Mouse (Mus musculus): Measurements from ENCODE around the gene Smagp. TPM values are rescaled to one million over a fixed set of nuclear protein-coding genes. Genes with fewer than 3 reads are reported as not detected.

Smagp gene
- polyA plus RNA-seq, 1 experiment from 2014 or later, result 94.8 TPM

DNA sequence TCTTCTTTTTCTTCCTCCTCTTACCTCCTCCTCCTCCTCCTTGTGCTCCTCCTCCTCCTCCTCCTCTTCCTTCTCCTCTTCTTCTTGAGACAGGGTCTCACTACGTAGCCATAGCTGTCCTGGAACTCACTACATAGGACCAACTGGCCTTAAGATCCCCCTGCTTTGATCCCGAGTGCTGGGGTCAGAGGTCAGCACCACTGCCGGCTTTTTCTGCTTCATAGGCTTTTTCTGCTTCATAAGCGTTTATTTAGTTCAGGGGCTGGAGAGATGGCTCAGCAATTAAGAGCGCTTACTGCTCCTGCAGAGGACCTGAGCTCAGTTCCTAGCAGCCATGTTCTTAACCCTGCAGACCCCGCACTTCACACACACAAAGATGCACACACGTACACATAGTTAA is 45.0 kb upstream of the Smagp start:
- Histone ChIP-seq H3K4me2 (replicated peaks; ENCODE audit: low read depth) (no peak overlapping the region), H3K9ac (ENCODE audit: low read length) (no peak overlapping the region), H3K27me3 (ENCODE audit: control insufficient read depth, insufficient read depth, low read length) (no peaks in the 10 kb centered on the region), H3K36me3 (ENCODE audit: control insufficient read depth, insufficient read depth, low read length) (no peaks in the 10 kb centered on the region), H3K4me1 (replicated peaks; ENCODE audit: control insufficient read depth, insufficient read depth) (no peaks in the 10 kb centered on the region), H3K9me3 (ENCODE audit: control insufficient read depth, low read length) (no peaks in the 10 kb centered on the region), H3K4me3 (ENCODE audit: low read depth, low read length) (no peak overlapping the region), H3K27ac (replicated peaks) (no peak overlapping the region)
- 47% methylated on average over 7 of the region's 7 CpGs for WGBS
- ATAC-seq (ENCODE audit: low FRiP score, low TSS enrichment) (no peak), DNase-seq (ENCODE audit: low spot score) (no peak)
- TF ChIP-seq EP300 (optimal IDR thresholded peaks at IDR 0.05) (no peak), CTCF (IDR thresholded peaks at IDR 0.05; ENCODE audit: low read depth) (no peak)

DNA sequence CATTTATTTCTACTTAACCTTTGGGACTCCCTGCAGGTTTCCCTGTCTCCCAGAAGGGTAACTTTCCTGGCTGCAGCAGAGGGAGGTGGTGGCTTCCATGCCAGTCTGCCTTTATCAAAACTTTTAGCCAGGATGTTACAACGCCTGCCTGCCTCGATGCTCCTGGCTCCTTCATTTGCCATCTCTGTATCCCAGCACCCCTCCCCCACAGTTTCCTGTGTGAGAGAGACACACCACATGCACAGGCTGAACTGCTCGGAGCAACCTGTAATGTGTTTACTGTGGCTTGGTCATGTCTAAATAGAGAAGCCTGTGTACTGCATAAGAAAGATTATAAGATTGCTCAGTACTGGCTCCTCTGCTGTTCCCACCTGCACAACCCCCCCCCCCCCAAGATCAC is 43.6 kb upstream of the Smagp start:
- DNase-seq (ENCODE audit: low spot score), result no peak
- TF ChIP-seq EP300 (optimal IDR thresholded peaks at IDR 0.05) (no peak), CTCF (IDR thresholded peaks at IDR 0.05; ENCODE audit: low read depth) (no peak)
- H3K4me1 ChIP-seq (replicated peaks; ENCODE audit: control insufficient read depth, insufficient read depth), result no peaks in the 10 kb centered on the region
- no peaks in the 10 kb centered on the region for H3K36me3 ChIP-seq (ENCODE audit: control insufficient read depth, insufficient read depth, low read length)
- no peaks in the 10 kb centered on the region for H3K27me3 ChIP-seq (ENCODE audit: control insufficient read depth, insufficient read depth, low read length)
- no peak overlapping the region for H3K4me2 ChIP-seq (replicated peaks; ENCODE audit: low read depth)
- H3K9me3 ChIP-seq (ENCODE audit: control insufficient read depth, low read length), result no peaks in the 10 kb centered on the region
- WGBS, result 43% methylated on average over 3 of the region's 3 CpGs
- H3K9ac ChIP-seq (ENCODE audit: low read length), result no peak overlapping the region
- ATAC-seq (ENCODE audit: low FRiP score, low TSS enrichment), result no peak
- H3K4me3 ChIP-seq (ENCODE audit: low read depth, low read length), result no peak overlapping the region
- H3K27ac ChIP-seq (replicated peaks), result no peak overlapping the region

DNA sequence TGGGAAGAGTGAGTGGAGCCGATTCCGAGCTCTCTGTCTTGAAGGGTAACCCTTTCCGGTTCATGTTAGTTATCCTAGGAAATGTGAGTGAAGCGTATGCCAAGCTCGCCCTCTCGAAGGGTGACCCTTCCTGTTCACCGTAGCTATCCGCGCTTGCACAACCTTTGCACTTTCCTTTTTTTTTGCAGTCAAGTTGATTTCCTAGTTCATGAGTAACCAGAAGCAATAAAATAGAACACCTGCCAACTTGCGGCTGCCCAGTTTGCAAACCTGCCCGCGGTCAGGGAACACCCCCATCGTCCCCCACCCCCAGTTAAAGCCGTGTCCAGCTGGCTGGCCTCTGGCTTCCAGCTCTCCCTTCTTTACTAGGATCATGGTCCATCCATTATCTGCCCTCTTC is 42.3 kb upstream of the Smagp start:
- Histone ChIP-seq H3K9ac (ENCODE audit: low read length) (no peak overlapping the region), H3K4me1 (replicated peaks; ENCODE audit: control insufficient read depth, insufficient read depth) (no peaks in the 10 kb centered on the region), H3K27ac (replicated peaks) (0 out of 2 replicates have a peak overlapping the region, but pooled peaks have one; percentile 2), H3K4me2 (replicated peaks; ENCODE audit: low read depth) (no peak overlapping the region), H3K27me3 (ENCODE audit: control insufficient read depth, insufficient read depth, low read length) (no peaks in the 10 kb centered on the region), H3K36me3 (ENCODE audit: control insufficient read depth, insufficient read depth, low read length) (no peaks in the 10 kb centered on the region), H3K9me3 (ENCODE audit: control insufficient read depth, low read length) (no peaks in the 10 kb centered on the region), H3K4me3 (ENCODE audit: low read depth, low read length) (no peak overlapping the region)
- no peak for TF ChIP-seq EP300 (optimal IDR thresholded peaks at IDR 0.05)
- DNase-seq (ENCODE audit: low spot score), result peak; percentile 55
- 55% methylated on average over 14 of the region's 14 CpGs for WGBS
- no peak for ATAC-seq (ENCODE audit: low FRiP score, low TSS enrichment)

DNA sequence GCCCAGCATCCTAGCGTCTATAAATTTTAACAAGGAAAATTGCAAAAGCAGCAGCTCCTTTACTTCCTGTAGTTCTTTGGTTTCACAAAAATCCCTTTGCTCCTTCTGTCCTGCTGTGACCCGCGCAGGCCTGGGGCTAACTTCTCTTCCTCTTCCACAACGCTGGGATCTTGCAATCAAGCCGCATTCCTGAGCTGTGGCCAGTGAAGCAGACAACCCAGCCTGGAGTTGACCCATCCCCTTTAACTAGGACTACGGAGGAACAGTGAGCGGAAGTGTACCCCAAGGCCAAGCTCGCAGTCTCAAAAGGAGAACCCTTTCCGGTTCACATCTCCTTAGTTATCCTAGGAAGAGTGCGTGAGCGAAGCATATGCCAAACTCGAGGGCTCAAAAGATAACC is 41.8 kb upstream of the Smagp start:
- ATAC-seq (ENCODE audit: low FRiP score, low TSS enrichment) (no peak), DNase-seq (ENCODE audit: low spot score) (peak; percentile 14)
- no peak overlapping the region for H3K27ac ChIP-seq (replicated peaks)
- no peaks in the 10 kb centered on the region for H3K9me3 ChIP-seq (ENCODE audit: control insufficient read depth, low read length)
- H3K4me3 ChIP-seq (ENCODE audit: low read depth, low read length), result no peak overlapping the region
- TF ChIP-seq EP300 (optimal IDR thresholded peaks at IDR 0.05) (no peak), CTCF (IDR thresholded peaks at IDR 0.05; ENCODE audit: low read depth) (no peak)
- H3K4me2 ChIP-seq (replicated peaks; ENCODE audit: low read depth), result no peak overlapping the region
- H3K9ac ChIP-seq (ENCODE audit: low read length), result no peak overlapping the region
- H3K27me3 ChIP-seq (ENCODE audit: control insufficient read depth, insufficient read depth, low read length), result no peaks in the 10 kb centered on the region
- H3K4me1 ChIP-seq (replicated peaks; ENCODE audit: control insufficient read depth, insufficient read depth), result no peaks in the 10 kb centered on the region
- no peaks in the 10 kb centered on the region for H3K36me3 ChIP-seq (ENCODE audit: control insufficient read depth, insufficient read depth, low read length)
- WGBS, result 77% methylated on average over 12 of the region's 12 CpGs

DNA sequence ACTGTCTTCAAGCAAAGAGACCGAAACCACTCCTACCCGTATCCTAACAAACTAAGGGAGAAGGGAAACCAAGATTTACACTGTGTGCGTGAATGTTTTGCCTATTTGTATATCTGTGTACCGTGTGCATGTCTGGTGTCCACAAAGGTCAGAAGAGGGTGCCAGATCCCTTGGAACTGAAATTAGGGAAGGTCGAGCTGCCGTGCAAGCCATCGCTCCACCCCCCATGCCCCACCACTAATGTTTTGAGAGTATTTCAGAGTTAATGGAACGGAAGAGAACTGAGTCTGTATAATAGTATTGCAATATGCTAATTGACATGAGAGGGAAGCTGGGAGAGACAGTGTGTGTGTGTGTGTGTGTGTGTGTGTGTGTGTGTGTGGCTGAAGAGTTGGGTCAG is 40.9 kb upstream of the Smagp start:
- Histone ChIP-seq H3K4me2 (replicated peaks; ENCODE audit: low read depth) (no peak overlapping the region), H3K4me1 (replicated peaks; ENCODE audit: control insufficient read depth, insufficient read depth) (no peaks in the 10 kb centered on the region), H3K4me3 (ENCODE audit: low read depth, low read length) (no peak overlapping the region), H3K27me3 (ENCODE audit: control insufficient read depth, insufficient read depth, low read length) (no peaks in the 10 kb centered on the region), H3K9me3 (ENCODE audit: control insufficient read depth, low read length) (no peaks in the 10 kb centered on the region), H3K36me3 (ENCODE audit: control insufficient read depth, insufficient read depth, low read length) (no peaks in the 10 kb centered on the region), H3K9ac (ENCODE audit: low read length) (no peak overlapping the region), H3K27ac (replicated peaks) (no peak overlapping the region)
- ATAC-seq (ENCODE audit: low FRiP score, low TSS enrichment) (no peak), DNase-seq (ENCODE audit: low spot score) (no peak)
- 82% methylated on average over 8 of the region's 8 CpGs for WGBS
- TF ChIP-seq EP300 (optimal IDR thresholded peaks at IDR 0.05) (no peak), CTCF (IDR thresholded peaks at IDR 0.05; ENCODE audit: low read depth) (no peak)

DNA sequence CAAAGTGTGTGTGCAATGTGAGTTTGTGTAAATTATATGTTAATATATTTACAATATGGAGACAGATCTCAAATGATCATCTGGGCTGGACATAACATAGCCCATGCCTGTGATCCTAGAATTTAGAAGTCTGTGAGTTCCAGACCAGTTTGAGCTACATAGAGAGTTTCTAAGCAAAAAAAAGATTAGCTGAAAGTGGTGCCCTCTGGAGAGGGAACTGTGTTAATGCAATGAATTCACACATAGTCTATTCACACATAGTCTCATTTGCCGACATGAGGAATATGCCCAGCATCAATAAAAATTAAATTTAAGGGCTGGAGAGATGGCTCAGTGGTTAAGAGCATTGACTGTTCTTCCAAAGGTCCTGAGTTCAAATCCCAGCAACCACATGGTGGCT is 39.8 kb upstream of the Smagp start:
- DNase-seq (ENCODE audit: low spot score) (no peak), ATAC-seq (ENCODE audit: low FRiP score, low TSS enrichment) (no peak)
- Histone ChIP-seq H3K27ac (replicated peaks) (no peak overlapping the region), H3K9ac (ENCODE audit: low read length) (no peak overlapping the region), H3K4me1 (replicated peaks; ENCODE audit: control insufficient read depth, insufficient read depth) (no peaks in the 10 kb centered on the region), H3K36me3 (ENCODE audit: control insufficient read depth, insufficient read depth, low read length) (no peaks in the 10 kb centered on the region), H3K4me3 (ENCODE audit: low read depth, low read length) (no peak overlapping the region), H3K4me2 (replicated peaks; ENCODE audit: low read depth) (no peak overlapping the region), H3K27me3 (ENCODE audit: control insufficient read depth, insufficient read depth, low read length) (no peaks in the 10 kb centered on the region), H3K9me3 (ENCODE audit: control insufficient read depth, low read length) (no peaks in the 10 kb centered on the region)
- TF ChIP-seq CTCF (IDR thresholded peaks at IDR 0.05; ENCODE audit: low read depth), result peak; percentile 46
- TF ChIP-seq EP300 (optimal IDR thresholded peaks at IDR 0.05), result no peak
- WGBS, result 84% methylated on average over 1 of the region's 1 CpGs

All from stomach, postnatal 0 days (tissue).